Mouse (Mus musculus): ENCODE data around the gene Plekhg6. TPM values are rescaled to one million over a fixed set of nuclear protein-coding genes. Genes with fewer than 3 reads are reported as not detected.

Plekhg6 gene
- polyA plus RNA-seq, 1 experiment, result not detected

DNA sequence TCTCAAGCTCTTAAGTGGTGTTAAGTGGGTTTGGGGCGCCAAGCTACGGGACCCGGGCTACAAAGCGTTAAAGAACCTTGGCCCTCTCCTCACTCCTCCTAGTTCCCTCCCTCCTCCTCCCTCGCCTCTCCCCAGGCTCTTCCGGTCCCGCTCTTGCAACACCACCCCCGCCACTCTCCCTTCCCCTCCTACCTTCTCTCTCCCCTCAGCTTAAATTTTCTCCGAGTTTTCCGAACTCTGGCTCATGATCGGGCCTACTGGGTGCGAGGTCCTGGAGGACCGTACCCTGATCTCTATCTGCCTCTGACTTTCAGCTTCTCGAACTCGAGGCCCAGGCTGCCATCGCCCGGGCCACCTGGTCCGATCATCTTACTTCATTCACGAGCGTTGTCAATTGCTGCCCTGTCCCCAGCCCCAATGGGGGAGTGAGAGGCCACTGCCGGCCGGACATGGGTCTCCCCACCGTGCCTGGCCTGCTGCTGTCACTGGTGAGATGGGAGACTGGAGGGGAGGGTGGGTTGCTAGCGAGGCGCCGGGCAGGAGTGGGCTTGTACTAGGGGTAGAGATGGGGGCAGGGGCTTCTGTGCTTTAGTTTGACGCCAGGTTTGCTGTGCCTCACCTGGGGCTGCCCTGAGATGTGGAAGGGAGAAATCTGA, 30.9 kb downstream of the Plekhg6 start:
- H3K4me1 ChIP-seq (ENCODE audit: control insufficient read depth, insufficient read depth, low read length), result peaks cover 20% of the 10 kb centered on the region
- H3K27ac ChIP-seq (ENCODE audit: insufficient read depth, low read length), result peak overlapping the region; percentile 82
- TF ChIP-seq POLR2A (IDR thresholded peaks at IDR 0.05; ENCODE audit: low read depth, low read length) (peak; percentile 81), CTCF (IDR thresholded peaks at IDR 0.05; ENCODE audit: borderline replicate concordance, insufficient read depth, low read length) (no peak)
- H3K4me3 ChIP-seq (ENCODE audit: insufficient read depth, low read length), result peak overlapping the region; percentile 88

DNA sequence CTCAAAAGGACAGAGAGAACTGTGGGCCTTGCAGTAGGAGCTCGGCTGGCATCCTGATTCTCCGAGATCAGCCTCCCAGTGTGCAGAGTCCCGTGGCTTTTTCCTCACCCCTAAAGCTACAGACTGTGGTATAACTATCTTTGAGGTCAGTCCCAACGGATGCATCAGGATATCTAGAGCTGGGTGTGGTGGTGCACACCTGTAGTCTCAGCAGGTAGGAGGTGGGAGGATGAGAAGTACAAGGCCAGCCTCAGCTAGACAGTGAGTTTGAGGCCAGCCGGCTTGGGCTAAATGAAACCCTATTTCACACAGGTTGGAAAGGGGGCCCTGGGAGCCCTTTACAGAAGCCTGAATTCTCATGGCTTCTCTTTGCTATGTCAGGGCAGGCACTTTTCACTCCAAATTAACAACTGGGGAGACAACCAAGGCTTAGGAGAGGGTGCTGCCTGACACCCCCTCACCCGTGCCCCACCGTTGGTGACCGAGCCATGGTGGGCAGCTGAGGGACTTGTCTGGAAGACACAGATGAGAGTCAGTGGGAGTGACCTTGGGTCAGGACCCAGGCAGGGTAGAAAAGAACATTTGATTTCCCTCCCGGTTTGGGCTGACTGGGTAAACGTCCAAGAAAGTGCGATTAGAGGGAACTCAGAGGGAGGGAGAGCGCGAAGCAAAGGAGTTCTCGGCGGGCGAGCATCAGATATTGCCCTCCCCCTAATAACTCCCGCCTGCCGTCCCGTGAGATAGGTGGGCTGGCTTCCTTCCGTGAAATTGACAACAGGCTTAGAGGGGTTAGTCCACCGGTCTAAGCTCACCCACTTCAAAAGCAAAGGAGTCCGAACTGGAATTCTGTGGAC, 31.6 kb downstream of the Plekhg6 start, which contains the start of gene Tnfrsf1a:
Gene Tnfrsf1a, plus strand, starts transcription at position 642 of the 854 bp plus-strand sequence.
- peak within 1 kb of the TSS; percentile 88 for H3K4me3 ChIP-seq (ENCODE audit: insufficient read depth, low read length)
- peak within 1 kb of the TSS; percentile 82 for H3K27ac ChIP-seq (ENCODE audit: insufficient read depth, low read length)
- peaks cover 16% of the 10 kb centered on the region for H3K4me1 ChIP-seq (ENCODE audit: control insufficient read depth, insufficient read depth, low read length)
- TF ChIP-seq POLR2A (IDR thresholded peaks at IDR 0.05; ENCODE audit: low read depth, low read length) (no peak), CTCF (IDR thresholded peaks at IDR 0.05; ENCODE audit: borderline replicate concordance, insufficient read depth, low read length) (no peak)

DNA sequence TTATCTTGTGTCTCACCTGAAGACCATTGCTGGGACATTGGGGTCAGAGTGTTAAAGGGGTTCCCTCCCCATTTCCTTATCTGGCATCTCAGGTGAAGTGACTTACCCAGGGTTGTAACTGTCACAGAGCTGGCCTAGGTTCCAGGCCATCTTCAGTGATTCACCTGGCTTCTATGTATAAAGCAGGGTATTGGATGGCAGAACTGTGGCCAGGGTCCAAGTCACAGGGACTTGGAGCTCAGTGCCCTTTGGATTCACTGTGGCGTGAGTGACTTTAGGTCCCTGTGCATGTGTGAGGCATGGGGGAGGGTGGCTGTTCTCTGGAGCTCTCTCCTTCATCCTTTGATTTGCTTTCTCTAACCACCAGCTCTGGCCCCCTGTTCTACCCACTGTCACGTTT, 34.6 kb downstream of the Plekhg6 start:
- no peak overlapping the region for H3K27ac ChIP-seq (ENCODE audit: insufficient read depth, low read length)
- no peak overlapping the region for H3K4me3 ChIP-seq (ENCODE audit: insufficient read depth, low read length)
- peaks cover 2% of the 10 kb centered on the region; the same call in 1 of the 2 replicates for H3K4me1 ChIP-seq (ENCODE audit: control insufficient read depth, insufficient read depth, low read length)
- TF ChIP-seq CTCF (IDR thresholded peaks at IDR 0.05; ENCODE audit: borderline replicate concordance, insufficient read depth, low read length), result no peak
- no peak for TF ChIP-seq POLR2A (IDR thresholded peaks at IDR 0.05; ENCODE audit: low read depth, low read length)

DNA sequence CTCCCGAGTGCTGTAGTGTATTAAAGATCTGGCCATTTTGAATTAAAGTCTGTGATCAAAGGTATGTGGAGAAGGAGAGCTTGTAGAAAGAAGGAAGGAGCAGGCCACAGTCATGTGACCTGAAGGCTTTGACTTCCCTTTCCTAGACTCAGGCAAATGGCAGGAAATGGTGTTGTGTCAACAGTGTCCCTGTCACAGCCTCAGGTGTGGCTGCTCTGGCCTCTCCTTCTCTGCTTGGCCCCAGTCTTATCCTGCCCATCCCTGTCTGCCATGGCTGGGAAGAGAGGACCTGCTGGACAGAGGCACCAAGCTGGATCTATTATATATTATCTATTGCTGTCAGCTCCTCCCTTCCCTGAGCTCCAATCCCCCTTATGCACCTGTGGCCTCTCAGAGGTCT, 35.0 kb downstream of the Plekhg6 start:
- peaks cover 2% of the 10 kb centered on the region; the same call in 1 of the 2 replicates for H3K4me1 ChIP-seq (ENCODE audit: control insufficient read depth, insufficient read depth, low read length)
- H3K27ac ChIP-seq (ENCODE audit: insufficient read depth, low read length), result no peak overlapping the region
- no peak for TF ChIP-seq POLR2A (IDR thresholded peaks at IDR 0.05; ENCODE audit: low read depth, low read length)
- TF ChIP-seq CTCF (IDR thresholded peaks at IDR 0.05; ENCODE audit: borderline replicate concordance, insufficient read depth, low read length), result no peak
- H3K4me3 ChIP-seq (ENCODE audit: insufficient read depth, low read length), result no peak overlapping the region

DNA sequence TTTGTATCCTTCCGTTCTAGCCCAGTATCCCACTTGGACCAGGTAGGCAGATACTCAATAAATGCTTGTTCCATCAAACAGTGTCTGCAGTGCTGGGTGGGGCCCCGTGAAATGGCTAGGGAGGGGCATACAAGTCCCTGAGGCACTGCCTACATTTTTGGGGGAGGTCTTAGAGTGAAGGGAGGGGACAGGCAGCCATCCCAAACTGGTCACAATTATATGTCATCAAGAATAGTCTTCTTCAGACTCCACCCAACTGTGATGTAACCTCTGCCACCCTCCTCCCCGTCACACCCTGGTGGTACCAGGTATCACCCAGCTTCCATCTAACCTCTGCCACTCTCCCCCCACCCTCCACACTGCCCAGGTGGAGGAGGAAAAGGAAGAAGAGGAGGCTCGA, 35.7 kb downstream of the Plekhg6 start:
- Histone ChIP-seq H3K27ac (ENCODE audit: insufficient read depth, low read length) (no peak overlapping the region), H3K4me1 (ENCODE audit: control insufficient read depth, insufficient read depth, low read length) (peaks cover 2% of the 10 kb centered on the region; the same call in 1 of the 2 replicates), H3K4me3 (ENCODE audit: insufficient read depth, low read length) (no peak overlapping the region)
- TF ChIP-seq CTCF (IDR thresholded peaks at IDR 0.05; ENCODE audit: borderline replicate concordance, insufficient read depth, low read length) (no peak), POLR2A (IDR thresholded peaks at IDR 0.05; ENCODE audit: low read depth, low read length) (no peak)

DNA sequence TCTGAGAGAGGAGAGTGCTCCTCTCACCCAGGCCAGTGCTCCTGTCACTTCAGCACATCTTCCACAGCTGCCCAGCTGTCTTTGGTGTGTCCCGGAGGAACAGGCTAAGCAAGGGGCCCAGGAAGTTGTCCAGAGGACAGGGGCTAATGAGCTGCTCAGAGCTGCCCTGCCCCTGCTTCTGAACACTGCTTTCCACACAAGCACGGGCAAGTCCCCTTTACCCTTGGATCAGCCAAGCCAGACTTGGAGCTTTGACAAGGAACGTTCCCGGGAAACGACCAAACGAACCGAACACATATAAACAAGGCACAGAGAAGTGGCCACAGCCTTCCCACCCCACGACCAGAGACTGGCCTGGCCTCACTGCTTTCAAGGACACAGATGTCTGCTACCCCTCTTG, 36.5 kb downstream of the Plekhg6 start:
- H3K4me1 ChIP-seq (ENCODE audit: control insufficient read depth, insufficient read depth, low read length), result peaks cover 2% of the 10 kb centered on the region; the same call in 1 of the 2 replicates
- no peak overlapping the region for H3K4me3 ChIP-seq (ENCODE audit: insufficient read depth, low read length)
- TF ChIP-seq POLR2A (IDR thresholded peaks at IDR 0.05; ENCODE audit: low read depth, low read length) (0 out of 2 replicates have a peak, but pooled peaks have one; percentile 14), CTCF (IDR thresholded peaks at IDR 0.05; ENCODE audit: borderline replicate concordance, insufficient read depth, low read length) (no peak)
- H3K27ac ChIP-seq (ENCODE audit: insufficient read depth, low read length), result no peak overlapping the region

DNA sequence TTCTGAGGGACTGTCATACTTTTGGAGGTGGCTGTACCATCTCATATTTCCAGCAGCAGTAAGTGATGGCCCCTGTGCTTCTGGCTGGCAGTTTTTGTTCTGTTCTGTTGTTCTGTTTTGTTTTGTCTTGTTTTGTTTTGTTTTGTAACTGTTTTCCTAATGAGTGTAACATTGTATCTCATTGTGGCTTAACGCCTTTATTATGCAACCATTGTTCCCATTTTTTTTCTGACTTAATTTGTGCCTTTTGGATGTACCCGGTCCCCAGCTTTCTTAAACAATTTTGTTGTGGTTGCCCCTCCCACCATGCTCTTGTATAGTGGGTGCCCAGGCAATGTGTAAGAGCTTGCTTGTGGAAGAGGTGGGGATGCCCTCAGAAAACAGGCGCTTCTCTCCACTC, 38.4 kb downstream of the Plekhg6 start:
- TF ChIP-seq POLR2A (IDR thresholded peaks at IDR 0.05; ENCODE audit: low read depth, low read length) (no peak), CTCF (IDR thresholded peaks at IDR 0.05; ENCODE audit: borderline replicate concordance, insufficient read depth, low read length) (no peak)
- H3K4me3 ChIP-seq (ENCODE audit: insufficient read depth, low read length), result no peak overlapping the region
- no peaks in the 10 kb centered on the region for H3K4me1 ChIP-seq (ENCODE audit: control insufficient read depth, insufficient read depth, low read length)
- H3K27ac ChIP-seq (ENCODE audit: insufficient read depth, low read length), result no peak overlapping the region

DNA sequence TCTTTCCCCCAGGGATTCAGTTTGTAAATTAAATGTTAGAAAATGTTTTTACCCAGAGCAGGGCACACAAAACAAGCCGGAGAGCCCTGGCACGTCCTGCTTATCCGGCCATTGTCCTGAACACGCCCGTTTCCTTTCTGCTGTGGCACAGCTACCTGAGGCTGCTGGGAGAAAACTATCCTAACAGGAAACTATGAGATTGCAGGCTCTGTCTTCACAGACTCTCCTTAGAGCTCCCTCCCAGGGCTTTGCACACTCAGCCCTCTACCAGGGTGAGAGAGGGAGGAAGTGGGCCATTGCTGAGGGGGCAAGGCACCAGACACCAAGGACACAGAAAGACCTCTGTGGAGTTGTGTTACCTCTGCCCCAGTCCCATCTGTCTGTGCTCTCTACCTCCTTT, 40.3 kb downstream of the Plekhg6 start:
- no peaks in the 10 kb centered on the region for H3K4me1 ChIP-seq (ENCODE audit: control insufficient read depth, insufficient read depth, low read length)
- TF ChIP-seq CTCF (IDR thresholded peaks at IDR 0.05; ENCODE audit: borderline replicate concordance, insufficient read depth, low read length) (no peak), POLR2A (IDR thresholded peaks at IDR 0.05; ENCODE audit: low read depth, low read length) (no peak)
- H3K4me3 ChIP-seq (ENCODE audit: insufficient read depth, low read length), result no peak overlapping the region
- H3K27ac ChIP-seq (ENCODE audit: insufficient read depth, low read length), result no peak overlapping the region

DNA sequence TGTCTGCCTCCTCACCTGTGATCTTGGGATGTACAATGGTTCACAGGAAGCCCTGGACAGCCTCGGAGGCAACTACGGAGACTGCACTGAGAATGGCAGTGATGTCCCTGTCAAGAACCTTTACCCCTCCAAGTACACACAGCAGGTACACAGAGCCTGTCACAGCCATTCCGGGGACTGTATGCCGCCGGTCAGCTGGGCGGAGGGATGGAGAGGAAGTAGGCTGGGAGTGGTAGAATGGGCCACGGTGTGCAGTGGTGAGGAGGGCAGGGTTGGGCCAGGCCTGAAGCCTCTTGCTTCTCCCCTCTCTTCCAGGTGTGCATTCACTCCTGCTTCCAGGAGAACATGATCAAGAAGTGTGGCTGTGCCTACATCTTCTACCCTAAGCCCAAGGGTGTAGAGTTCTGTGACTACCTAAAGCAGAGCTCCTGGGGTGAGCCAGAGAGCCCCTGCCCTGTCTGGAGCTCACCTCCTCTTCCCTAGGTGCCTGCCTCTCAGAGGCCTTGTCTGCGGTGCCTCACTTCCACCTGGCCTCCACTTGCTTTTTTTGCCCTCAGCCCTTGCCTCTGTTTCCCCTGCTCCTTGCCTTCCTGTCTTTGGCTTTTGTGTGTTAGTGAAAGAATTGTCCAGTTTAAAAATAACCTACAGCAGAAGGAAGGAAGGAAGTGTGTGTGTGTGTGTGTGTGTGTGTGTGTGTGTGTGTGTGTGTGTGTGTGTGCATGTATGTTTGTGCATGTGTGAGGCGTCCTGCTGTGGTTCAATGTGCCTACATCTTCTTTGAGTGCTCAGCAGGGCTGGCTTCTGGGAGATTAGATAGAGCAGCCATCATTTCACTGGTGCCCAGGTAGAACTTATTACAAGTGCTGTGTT, 41.6 kb downstream of the Plekhg6 start:
- H3K27ac ChIP-seq (ENCODE audit: insufficient read depth, low read length), result no peak overlapping the region
- H3K4me1 ChIP-seq (ENCODE audit: control insufficient read depth, insufficient read depth, low read length), result no peaks in the 10 kb centered on the region
- no peak overlapping the region for H3K4me3 ChIP-seq (ENCODE audit: insufficient read depth, low read length)
- TF ChIP-seq CTCF (IDR thresholded peaks at IDR 0.05; ENCODE audit: borderline replicate concordance, insufficient read depth, low read length) (no peak), POLR2A (IDR thresholded peaks at IDR 0.05; ENCODE audit: low read depth, low read length) (no peak)

All from embryonic fibroblast, embryonic 13.5 days (primary cell).